Mouse (Mus musculus) heart, embryonic 14.5 days (tissue): Measurements from ENCODE around the gene Galp. TPM values are rescaled to one million over a fixed set of nuclear protein-coding genes. Genes with fewer than 3 reads are reported as not detected.

ENCODE experiments used
- ATAC-seq: fragments of 200-750 bp; cut with Nextera tagmentation; 2 replicates; pipeline ENCODE4 v1.8.0; 2017; ENCODE audit warnings: low read depth, moderate TSS enrichment; ENCODE audit not compliant: insufficient number of reproducible peaks, insufficient read depth, low FRiP score
- H3K27ac ChIP-seq, 2 experiments: fragments of 200-500 bp in 1 of 2; fragments of 300-500 bp in 1 of 2; sonication (generic) in 1 of 2; replicated peaks in 1 of 2; 2 replicates each; pipeline ENCODE4 v1.5.1; 2012 to 2014; ENCODE audit warnings: low read depth in 2 of 2, low read length in 2 of 2, control low read depth in 1 of 2, mild to moderate bottlenecking in 1 of 2, mixed read lengths in 1 of 2; ENCODE audit not compliant: control insufficient read depth in 1 of 2, insufficient read depth in 1 of 2
- H3K27me3 ChIP-seq: fragments of 300-500 bp; sonication (generic); 2 replicates; pipeline ENCODE4 v1.6.1; 2014; ENCODE audit warnings: mild to moderate bottlenecking, low read length, control low read depth; ENCODE audit not compliant: control insufficient read depth, insufficient read depth
- H3K36me3 ChIP-seq: fragments of 300-500 bp; sonication (generic); 2 replicates; pipeline ENCODE4 v1.6.1; 2014; ENCODE audit warnings: mild to moderate bottlenecking, control low read depth, low read length, mixed read lengths; ENCODE audit not compliant: control insufficient read depth, insufficient read depth
- H3K4me1 ChIP-seq, 2 experiments: fragments of 200-500 bp in 1 of 2; fragments of 300-500 bp in 1 of 2; sonication (generic) in 1 of 2; 2 replicates each; pipeline ENCODE4 v1.6.1; 2012 to 2014; ENCODE audit warnings: low read length in 2 of 2, control low read depth in 1 of 2, mixed read lengths in 1 of 2; ENCODE audit not compliant: control insufficient read depth in 2 of 2, insufficient read depth in 2 of 2
- H3K4me2 ChIP-seq: fragments of 300-500 bp; sonication (generic); 2 replicates; pipeline ENCODE4 v1.6.1; 2014; ENCODE audit warnings: mild to moderate bottlenecking, low read length
- H3K4me3 ChIP-seq, 2 experiments: fragments of 200-500 bp in 1 of 2; fragments of 300-500 bp in 1 of 2; sonication (generic) in 1 of 2; 2 replicates each; pipeline ENCODE4 v1.5.1; 2012 to 2014; ENCODE audit warnings: low read length in 2 of 2, mild to moderate bottlenecking in 2 of 2, control low read depth in 1 of 2, low read depth in 1 of 2, moderate library complexity in 1 of 2; ENCODE audit not compliant: control insufficient read depth in 1 of 2, insufficient read depth in 1 of 2
- H3K9ac ChIP-seq: fragments of 300-500 bp; sonication (generic); 2 replicates; pipeline ENCODE4 v1.6.1; 2014; ENCODE audit warnings: mild to moderate bottlenecking, low read length
- H3K9me3 ChIP-seq: fragments of 300-500 bp; sonication (generic); 2 replicates; pipeline ENCODE4 v1.6.1; 2016; ENCODE audit warnings: low read length, control low read depth; ENCODE audit not compliant: control insufficient read depth
- WGBS: fragments of 180-500 bp; shearing (Covaris S2); extraction: QIAGEN DNeasy Blood & Tissue Kit; methylation state at CpG from one replicate; pipeline ENCODE4 v1.1.7; 2014; 5-methylcytosine and 5-hydroxymethylcytosine counted together
- polyA plus RNA-seq: library from polyadenylated mRNA; unstranded; fragments of >200 nt; fragmentation: Nextera tagmentation; extraction: Ambion mirVana; gene quantifications from 2 replicates; pipeline ENCODE4 v1.2.1, GENCODE M21; 2014

The Galp gene
- polyA plus RNA-seq, 1 experiment from 2014 or later = not detected

DNA sequence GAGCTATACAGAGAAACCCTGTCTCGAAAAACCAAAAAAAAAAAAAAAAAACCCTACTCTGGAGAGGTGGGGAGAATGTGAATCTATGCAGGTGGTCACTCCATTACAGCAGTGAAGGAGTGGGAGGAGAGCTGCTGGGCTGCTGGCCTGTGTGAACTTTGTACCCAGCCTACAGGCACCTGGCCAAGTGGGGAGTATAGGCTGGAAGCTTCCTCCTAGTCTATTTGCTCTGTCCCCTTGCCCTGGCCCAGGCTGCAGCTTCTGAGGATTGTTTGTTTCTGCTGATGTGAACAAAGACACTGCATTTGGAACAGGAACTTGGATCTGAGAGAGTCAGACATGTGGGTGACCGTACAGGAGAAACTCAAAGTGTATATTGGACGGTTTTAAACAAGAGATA lies 27.5 kb upstream of the Galp start:
- no peak overlapping the region for H3K27ac ChIP-seq
- no peak for ATAC-seq
- no peaks in the 10 kb centered on the region for H3K36me3 ChIP-seq
- H3K9ac ChIP-seq = no peak overlapping the region
- H3K27me3 ChIP-seq = no peaks in the 10 kb centered on the region
- no peak overlapping the region for H3K4me2 ChIP-seq
- H3K4me1 ChIP-seq = peaks cover 2 to 11% of the 10 kb centered on the region in 2 experiments; a peak in 3 of 4 replicates
- no peaks in the 10 kb centered on the region for H3K9me3 ChIP-seq
- 62% methylated on average over 3 of the region's 3 CpGs for WGBS
- no peak overlapping the region for H3K4me3 ChIP-seq

DNA sequence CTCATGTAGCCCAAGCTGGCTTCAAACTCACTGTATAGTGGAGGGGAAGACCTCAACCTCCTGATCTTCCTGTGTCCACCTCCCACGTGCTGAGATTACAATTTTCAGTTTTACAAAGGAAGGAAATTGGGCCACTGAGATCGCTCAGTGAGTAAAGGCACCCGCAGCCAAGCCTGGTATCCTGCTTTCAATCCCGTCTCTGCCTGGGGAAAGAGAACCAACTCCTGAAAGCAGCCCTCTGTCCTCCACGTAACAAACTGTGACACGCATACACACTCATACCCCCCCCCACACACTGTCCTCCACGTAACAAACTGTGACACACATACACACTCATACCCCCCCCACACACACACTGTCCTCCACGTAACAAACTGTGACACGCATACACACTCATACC lies 26.5 kb upstream of the Galp start:
- ATAC-seq = no peak
- no peak overlapping the region for H3K27ac ChIP-seq
- H3K27me3 ChIP-seq = no peaks in the 10 kb centered on the region

DNA sequence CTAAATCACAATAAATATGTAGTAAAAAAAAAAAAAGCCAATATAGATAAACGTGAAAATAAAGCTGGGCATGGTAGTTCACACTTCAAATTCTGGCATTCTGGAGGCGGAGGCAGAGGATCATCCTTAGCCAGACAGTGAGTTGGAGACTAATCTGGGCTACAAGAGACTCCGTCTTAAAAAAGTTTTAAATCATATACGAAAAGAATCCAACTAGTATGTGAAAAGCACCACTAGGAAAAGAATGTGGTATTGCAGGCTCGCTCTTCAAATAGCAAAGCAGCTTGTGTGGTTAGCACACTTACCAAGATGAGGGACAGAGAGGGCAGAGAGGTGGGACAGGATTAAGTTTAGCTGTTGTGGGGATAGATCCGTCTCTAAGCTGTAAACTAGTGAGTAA lies 26.0 kb upstream of the Galp start:
- H3K4me2 ChIP-seq = peak overlapping the region; percentile 99
- peaks cover 4 to 19% of the 10 kb centered on the region in 2 experiments for H3K4me1 ChIP-seq
- H3K9me3 ChIP-seq = no peaks in the 10 kb centered on the region
- H3K9ac ChIP-seq = peak overlapping the region; percentile 87
- 47% methylated on average over 6 of the region's 6 CpGs for WGBS
- H3K4me3 ChIP-seq = peak overlapping the region in 1 of 2 experiments; percentile 71; a peak in 1 of 4 replicates
- H3K27me3 ChIP-seq = no peaks in the 10 kb centered on the region
- ATAC-seq = no peak
- peaks cover 2% of the 10 kb centered on the region for H3K36me3 ChIP-seq
- peak overlapping the region in 1 of 2 experiments; percentile 63; a peak in 1 of 4 replicates for H3K27ac ChIP-seq

More for the DNA sequence above, 26.5 kb upstream of the Galp start:
- WGBS = 76% methylated on average over 9 of the region's 9 CpGs
- no peak overlapping the region for H3K9ac ChIP-seq
- peaks cover 4 to 19% of the 10 kb centered on the region in 2 experiments for H3K4me1 ChIP-seq
- no peak overlapping the region for H3K4me3 ChIP-seq
- H3K9me3 ChIP-seq = no peaks in the 10 kb centered on the region
- H3K4me2 ChIP-seq = no peak overlapping the region
- no peaks in the 10 kb centered on the region for H3K36me3 ChIP-seq

DNA sequence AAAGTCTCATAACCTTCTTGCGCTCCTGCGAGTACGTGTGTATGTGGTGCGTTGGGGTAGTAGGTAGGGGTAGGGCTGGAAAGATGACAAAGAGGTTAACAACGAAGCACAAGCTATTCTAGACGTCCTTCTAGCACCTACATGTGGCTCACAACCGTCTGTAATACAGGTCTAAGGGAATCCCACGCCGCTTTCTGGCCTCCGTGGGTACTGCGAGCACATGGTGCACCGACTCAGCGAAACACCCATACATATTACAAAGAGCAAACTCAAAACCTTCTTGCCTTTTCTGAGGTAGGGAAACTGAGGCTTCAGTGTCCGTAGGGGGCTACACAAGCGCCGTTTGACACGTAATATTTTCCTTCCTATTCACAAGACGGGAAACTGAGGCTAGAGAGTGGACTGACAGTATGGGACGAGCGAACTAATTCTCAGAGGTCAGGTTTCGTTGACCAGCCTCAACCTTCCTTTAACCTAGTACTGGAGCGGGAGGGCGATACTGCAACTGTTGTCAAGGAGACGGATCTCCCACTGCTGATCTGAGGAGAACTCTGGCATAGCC lies 25.4 kb upstream of the Galp start:
- under 1% methylated on average over 24 of the region's 24 CpGs for WGBS
- ATAC-seq = peak; percentile 41; the same call in 1 of the 2 replicates
- H3K9me3 ChIP-seq = no peaks in the 10 kb centered on the region
- peak overlapping the region; percentile 87 for H3K9ac ChIP-seq
- H3K4me3 ChIP-seq = peak overlapping the region; percentile 71 to 73
- peak overlapping the region; percentile 99 for H3K4me2 ChIP-seq
- H3K36me3 ChIP-seq = peaks cover 3% of the 10 kb centered on the region
- H3K27me3 ChIP-seq = no peaks in the 10 kb centered on the region
- peak overlapping the region; percentile 63 to 82 for H3K27ac ChIP-seq
- H3K4me1 ChIP-seq = peaks cover 4 to 19% of the 10 kb centered on the region in 2 experiments

DNA sequence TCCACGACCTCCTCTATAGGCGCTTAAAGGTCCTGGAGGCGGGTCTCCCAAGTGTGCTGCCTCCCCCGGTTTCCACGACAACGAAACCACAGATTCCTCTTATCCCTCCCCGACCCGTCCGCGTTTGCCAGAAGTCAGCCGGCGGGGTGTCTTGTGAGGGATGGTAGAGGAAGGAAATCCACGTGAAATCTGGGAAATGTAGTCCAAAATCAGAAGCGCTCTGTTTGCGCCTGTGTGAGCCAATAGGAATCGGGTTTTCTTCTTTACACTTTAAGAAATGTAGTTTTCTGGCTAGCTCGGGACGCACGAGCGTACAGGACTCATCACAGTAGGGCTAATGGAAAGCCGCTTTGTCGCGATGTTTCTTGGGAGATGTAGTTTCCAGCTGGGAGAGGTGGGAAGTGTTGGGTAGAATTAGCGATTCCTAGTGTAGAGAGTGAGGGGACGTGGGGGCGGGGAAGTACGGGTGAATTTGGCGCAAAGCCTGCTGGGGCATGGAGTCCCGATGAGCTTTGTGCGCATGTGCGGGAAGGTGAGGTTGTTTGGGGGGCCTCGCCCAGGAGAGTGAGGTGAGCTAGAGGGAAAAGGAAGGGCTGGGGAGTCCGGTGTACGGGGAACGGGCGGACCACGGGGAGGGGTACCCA lies 24.8 kb upstream of the Galp start, which contains the start of gene Zfp444:
TSS of gene Zfp444 (plus strand) at position 221 of the 644 bp plus-strand sequence.
- Histone ChIP-seq H3K27me3 (no peaks in the 10 kb centered on the region), H3K9ac (peak within 1 kb of the TSS; percentile 87), H3K36me3 (peaks cover 7% of the 10 kb centered on the region), H3K4me1 (peaks cover 4 to 19% of the 10 kb centered on the region in 2 experiments), H3K9me3 (no peaks in the 10 kb centered on the region), H3K4me2 (peak within 1 kb of the TSS; percentile 99), H3K4me3 (peak within 1 kb of the TSS; percentile 71 to 73), H3K27ac (peak within 1 kb of the TSS; percentile 63 to 82)
- 1% methylated on average over 37 of the region's 37 CpGs for WGBS
- peak; percentile 97 for ATAC-seq

DNA sequence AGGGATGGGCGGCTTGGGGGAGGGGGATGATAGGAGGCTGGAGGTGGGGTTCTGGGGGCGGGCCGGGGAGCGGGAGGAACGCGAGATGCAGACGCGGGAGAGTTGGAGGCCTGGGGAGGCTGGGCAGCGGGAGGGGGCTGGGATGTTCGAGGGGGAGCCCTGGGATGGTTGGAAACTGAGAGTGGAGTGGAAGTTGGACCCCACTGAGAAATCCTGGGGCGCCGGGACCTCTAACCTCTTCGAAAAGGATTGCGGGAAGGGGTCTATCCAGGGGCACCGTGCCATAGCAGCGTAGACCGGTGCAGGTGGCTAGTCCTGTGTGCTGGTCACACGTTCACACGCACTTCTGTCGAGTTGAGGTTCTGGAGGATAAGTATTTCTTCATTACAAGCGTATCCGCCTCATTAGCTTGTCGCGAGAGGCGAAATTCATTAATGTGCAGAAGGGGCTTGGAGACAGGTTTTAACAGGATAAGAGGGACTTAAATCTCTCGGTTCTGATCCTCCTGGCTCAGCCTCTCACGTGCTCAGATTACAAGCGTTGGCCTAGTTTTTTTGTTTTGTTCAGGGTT lies 24.1 kb upstream of the Galp start:
- peak overlapping the region; percentile 39 to 63; a peak in 3 of 4 replicates for H3K27ac ChIP-seq
- H3K36me3 ChIP-seq = peaks cover 9% of the 10 kb centered on the region
- WGBS = 2% methylated on average over 27 of the region's 28 CpGs
- H3K27me3 ChIP-seq = no peaks in the 10 kb centered on the region
- peak; percentile 6 for ATAC-seq
- peaks cover 4 to 19% of the 10 kb centered on the region in 2 experiments for H3K4me1 ChIP-seq
- peak overlapping the region; percentile 99 for H3K4me2 ChIP-seq
- no peaks in the 10 kb centered on the region for H3K9me3 ChIP-seq
- H3K4me3 ChIP-seq = peak overlapping the region; percentile 71 to 73
- peak overlapping the region; percentile 87 for H3K9ac ChIP-seq

DNA sequence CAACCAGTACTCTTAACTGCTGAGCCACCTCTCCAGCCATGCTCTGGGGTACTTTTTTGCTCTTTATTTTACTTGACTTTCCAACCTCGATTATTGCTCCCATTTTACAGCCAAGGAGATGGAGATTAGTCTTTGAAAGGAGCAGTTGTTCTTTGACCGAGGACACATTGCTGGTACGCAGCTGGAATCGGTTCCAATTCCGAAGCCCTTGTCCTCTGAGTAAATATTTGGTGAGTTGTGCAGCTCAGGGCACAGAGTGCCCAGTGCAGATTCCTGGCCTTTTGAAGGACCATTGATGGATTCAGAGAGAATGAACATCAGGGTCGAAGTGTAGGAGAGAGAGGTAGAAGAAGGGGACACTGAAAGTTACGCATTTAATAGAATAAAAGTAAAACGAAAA lies 23.0 kb upstream of the Galp start:
- Histone ChIP-seq H3K9ac (no peak overlapping the region), H3K4me3 (no peak overlapping the region), H3K4me2 (no peak overlapping the region), H3K27me3 (no peaks in the 10 kb centered on the region), H3K36me3 (peaks cover 11% of the 10 kb centered on the region), H3K27ac (no peak overlapping the region), H3K9me3 (no peaks in the 10 kb centered on the region), H3K4me1 (peaks cover 4 to 20% of the 10 kb centered on the region in 2 experiments)
- ATAC-seq = no peak
- WGBS = 91% methylated on average over 8 of the region's 8 CpGs
